Mouse (Mus musculus) midbrain, embryonic 13.5 days (tissue): ENCODE data around the gene Tlcd1. TPM values are rescaled to one million over a fixed set of nuclear protein-coding genes. Genes with fewer than 3 reads are reported as not detected.

Experiments
- ATAC-seq: fragments of 200-750 bp; cut with Nextera tagmentation; 2 replicates; pipeline ENCODE4 v1.8.0; 2017; ENCODE audit warnings: mild to moderate bottlenecking, moderate TSS enrichment, moderate library complexity
- H3K27ac ChIP-seq: fragments of 300-500 bp; sonication (generic); 2 replicates; pipeline ENCODE4 v1.5.1; 2015; ENCODE audit warnings: inconsistent platforms, mild to moderate bottlenecking, moderate library complexity
- H3K27me3 ChIP-seq: fragments of 300-500 bp; sonication (generic); 2 replicates; pipeline ENCODE4 v1.6.1; 2015; ENCODE audit warnings: mild to moderate bottlenecking, inconsistent platforms
- H3K36me3 ChIP-seq: fragments of 300-500 bp; sonication (generic); 2 replicates; pipeline ENCODE4 v1.6.1; 2015; ENCODE audit warnings: mild to moderate bottlenecking, inconsistent platforms
- H3K4me1 ChIP-seq: fragments of 300-500 bp; sonication (generic); replicated peaks from 2 replicates; pipeline ENCODE4 v1.6.1; 2015; ENCODE audit warnings: inconsistent platforms
- H3K4me2 ChIP-seq: fragments of 300-500 bp; sonication (generic); replicated peaks from 2 replicates; pipeline ENCODE4 v1.6.1; 2015; ENCODE audit warnings: moderate library complexity, mild to moderate bottlenecking, inconsistent platforms
- H3K4me3 ChIP-seq: fragments of 300-500 bp; sonication (generic); replicated peaks from 2 replicates; pipeline ENCODE4 v1.5.1; 2015; ENCODE audit warnings: mild to moderate bottlenecking, inconsistent platforms
- H3K9ac ChIP-seq: fragments of 300-500 bp; sonication (generic); replicated peaks from 2 replicates; pipeline ENCODE4 v1.6.1; 2015; ENCODE audit warnings: mild to moderate bottlenecking, inconsistent platforms
- H3K9me3 ChIP-seq: fragments of 300-500 bp; sonication (generic); 2 replicates; pipeline ENCODE4 v1.6.1; 2016; ENCODE audit warnings: mild to moderate bottlenecking, inconsistent platforms
- WGBS: fragments of 180-500 bp; shearing (Covaris S2); methylation state at CpG from one replicate; pipeline ENCODE4 v1.1.7; 2015; 5-methylcytosine and 5-hydroxymethylcytosine counted together
- microRNA-seq: library from miRNA; unstranded; fragments of <30 nt; microRNA quantifications from one replicate; pipeline ENCODE4, GENCODE M21; 2016
- polyA plus RNA-seq: library from polyadenylated mRNA; unstranded; fragments of >200 nt; fragmentation: Nextera tagmentation; extraction: Ambion mirVana; gene quantifications from 2 replicates; pipeline ENCODE4 v1.2.1, GENCODE M21; 2015

The Tlcd1 gene
- polyA plus RNA-seq, 1 experiment from 2014 or later: 5.0 TPM

DNA sequence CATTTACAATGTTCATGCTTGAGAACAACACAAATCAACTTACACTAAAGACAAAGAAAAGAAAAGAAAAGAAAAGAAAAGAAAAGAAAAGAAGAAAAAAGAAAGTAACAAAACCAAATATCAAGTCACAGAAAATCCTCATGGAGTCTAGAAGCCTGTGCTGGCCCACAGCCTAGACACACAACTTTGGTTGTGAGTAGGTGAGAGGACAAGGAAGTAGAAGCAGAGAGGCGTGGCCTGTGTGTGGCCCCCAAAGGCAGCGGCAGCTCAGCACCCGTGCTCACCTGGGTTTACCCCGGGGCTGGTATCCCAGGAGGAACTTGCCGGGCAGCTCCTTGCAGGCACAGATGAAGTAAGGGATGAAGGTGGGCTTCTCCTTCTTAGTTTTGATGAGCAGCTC is 35.0 kb downstream of the Tlcd1 start:
- H3K4me2 ChIP-seq: no peak overlapping the region
- H3K36me3 ChIP-seq: peaks cover 100% of the 10 kb centered on the region
- no peaks in the 10 kb centered on the region for H3K4me1 ChIP-seq
- no peak overlapping the region for H3K4me3 ChIP-seq
- H3K9me3 ChIP-seq: no peaks in the 10 kb centered on the region
- no peaks in the 10 kb centered on the region for H3K27me3 ChIP-seq
- ATAC-seq: no peak
- H3K27ac ChIP-seq: no peak overlapping the region
- 86% methylated on average over 5 of the region's 5 CpGs for WGBS
- no peak overlapping the region for H3K9ac ChIP-seq

DNA sequence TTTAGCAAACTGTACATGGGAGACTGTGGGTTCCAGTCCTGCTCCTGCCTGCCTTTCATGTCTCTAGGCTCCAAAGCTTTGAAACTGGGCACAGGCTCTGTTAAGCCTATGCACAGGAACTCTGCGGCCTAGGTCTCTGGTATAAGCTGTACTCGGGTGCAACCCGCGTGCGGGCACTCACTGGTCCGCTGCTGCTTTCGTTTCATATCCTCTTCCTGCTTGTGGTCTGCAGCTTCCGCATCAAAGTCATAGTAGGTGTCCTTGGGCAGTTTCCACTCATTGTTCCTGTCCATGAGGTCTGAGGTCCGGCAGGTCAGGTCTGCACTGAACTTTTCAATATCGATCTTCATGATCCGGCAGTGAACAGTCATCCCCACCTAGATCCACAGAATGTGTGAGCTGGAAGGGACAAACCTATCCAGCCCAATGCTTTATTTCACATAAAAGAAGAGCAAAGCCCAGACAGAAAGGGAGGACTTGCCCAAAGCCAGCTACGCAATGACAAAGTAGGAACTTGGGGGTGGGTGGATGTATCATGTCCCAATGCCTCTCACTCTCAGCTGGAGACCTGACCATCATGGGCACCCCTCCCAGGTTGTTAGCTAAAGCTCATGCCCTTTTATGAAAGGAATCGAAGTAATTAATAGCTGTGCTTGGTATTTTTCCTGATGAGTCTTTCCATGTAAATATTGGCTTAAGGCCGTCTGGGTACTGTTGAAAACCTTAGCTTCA is 36.7 kb downstream of the Tlcd1 start:
- 96% methylated on average over 14 of the region's 14 CpGs for whole genome bisulfite sequencing
- Histone ChIP-seq H3K36me3 (peaks cover 99% of the 10 kb centered on the region), H3K27me3 (no peaks in the 10 kb centered on the region), H3K27ac (no peak overlapping the region), H3K4me3 (no peak overlapping the region), H3K4me2 (no peak overlapping the region), H3K9me3 (no peaks in the 10 kb centered on the region), H3K9ac (no peak overlapping the region), H3K4me1 (no peaks in the 10 kb centered on the region)
- ATAC-seq: no peak

DNA sequence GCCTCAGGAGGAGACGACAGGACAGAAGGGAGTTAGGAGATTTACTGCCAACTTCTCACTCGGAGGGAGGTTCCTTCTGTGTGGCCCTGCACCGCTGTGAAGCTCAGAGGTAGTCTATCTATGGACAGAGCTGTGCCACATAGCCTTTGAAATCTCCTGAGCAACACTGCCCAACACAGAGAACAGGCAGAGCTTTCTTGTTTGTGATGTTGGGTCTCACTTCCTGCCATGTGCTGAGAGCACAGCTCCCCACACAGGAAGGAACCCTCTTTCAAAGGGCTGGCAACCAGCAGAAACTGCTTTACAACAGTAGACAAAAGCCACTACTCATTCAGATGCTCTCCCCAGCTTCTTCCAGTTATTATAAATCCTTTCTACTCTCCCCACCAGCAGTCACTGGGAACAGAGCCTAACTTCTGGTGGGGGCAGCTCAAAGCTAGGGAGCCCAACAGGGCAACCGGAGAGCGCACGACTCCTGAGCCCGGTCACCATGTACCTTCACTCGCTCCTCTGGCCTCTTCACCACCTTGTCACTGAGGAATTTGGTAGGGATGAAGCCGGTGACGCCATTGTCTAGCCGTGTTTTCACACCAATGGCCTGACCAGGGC is 39.3 kb downstream of the Tlcd1 start:
- 87% methylated on average over 11 of the region's 11 CpGs for WGBS
- no peak overlapping the region for H3K4me3 ChIP-seq
- no peak overlapping the region for H3K4me2 ChIP-seq
- no peak for ATAC-seq
- no peak overlapping the region for H3K9ac ChIP-seq
- no peaks in the 10 kb centered on the region for H3K27me3 ChIP-seq
- H3K36me3 ChIP-seq: peaks cover 99% of the 10 kb centered on the region
- no peak overlapping the region for H3K27ac ChIP-seq
- no peaks in the 10 kb centered on the region for H3K4me1 ChIP-seq
- no peaks in the 10 kb centered on the region for H3K9me3 ChIP-seq

DNA sequence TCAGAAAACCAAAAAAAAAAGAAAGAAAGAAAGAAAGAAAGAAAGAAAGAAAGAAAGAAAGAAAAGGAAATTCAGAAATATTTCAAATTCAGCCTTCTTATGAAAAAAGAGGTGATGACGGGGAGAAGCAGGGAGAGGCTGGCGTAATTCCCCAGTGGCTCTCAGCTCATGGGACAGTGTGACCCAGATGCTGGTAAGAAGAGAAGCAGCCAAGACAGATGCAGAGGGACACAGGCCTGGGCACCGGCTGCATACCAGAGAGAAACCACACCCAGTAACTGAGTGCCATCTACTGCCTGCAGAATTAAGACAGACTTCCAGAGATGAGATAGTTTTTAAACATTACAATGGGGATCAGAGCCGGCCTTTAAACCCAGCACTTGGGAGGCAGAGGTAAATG is 47.1 kb downstream of the Tlcd1 start:
- Histone ChIP-seq H3K4me1 (no peaks in the 10 kb centered on the region), H3K36me3 (peaks cover 97% of the 10 kb centered on the region), H3K9me3 (no peaks in the 10 kb centered on the region), H3K4me2 (no peak overlapping the region), H3K9ac (no peak overlapping the region), H3K27ac (no peak overlapping the region), H3K27me3 (no peaks in the 10 kb centered on the region), H3K4me3 (no peak overlapping the region)
- 95% methylated on average over 4 of the region's 4 CpGs for WGBS
- ATAC-seq: no peak

Small RNA genes lying within 50 kb of the gene (microRNA-seq; reads per million reads assigned to microRNA genes)
- not detected for gene Mir7653

Other genes with a start within 250 kb of the Tlcd1 start
- 118 TPM in 2 replicates for gene Sez6, start 245.9 kb upstream of the Tlcd1 start, polyA plus RNA-seq
- 22.7 and 22.8 TPM in 2 replicates for gene Phf12, start 194.0 kb upstream of the Tlcd1 start, polyA plus RNA-seq
- 31.6 and 32.4 TPM in 2 replicates for gene Dhrs13, start 144.4 kb upstream of the Tlcd1 start, polyA plus RNA-seq
- 66.9 and 68.4 TPM in 2 replicates for gene Flot2, start 138.8 kb upstream of the Tlcd1 start, polyA plus RNA-seq
- 32.7 and 33.8 TPM in 2 replicates for gene Eral1, start 96.3 kb upstream of the Tlcd1 start, polyA plus RNA-seq
- gene Fam222b, start 82.1 kb upstream of the Tlcd1 start, polyA plus RNA-seq: 29.3 and 30.7 TPM in 2 replicates
- 120 and 139 TPM in 2 replicates for gene Traf4, start 11.1 kb upstream of the Tlcd1 start, polyA plus RNA-seq
- 4.7 and 5.2 TPM in 2 replicates for gene Nek8, start within 50 bp of the Tlcd1 start, polyA plus RNA-seq
- gene Rpl23a, start 6.9 kb downstream of the Tlcd1 start, polyA plus RNA-seq: 934 and 937 TPM in 2 replicates
- gene Rab34, start 11.7 kb downstream of the Tlcd1 start, polyA plus RNA-seq: 42.0 and 43.4 TPM in 2 replicates
- gene Proca1, start 16.7 kb downstream of the Tlcd1 start, polyA plus RNA-seq: 0.84 and 2.2 TPM in 2 replicates
- 78.7 and 81.1 TPM in 2 replicates for gene Sdf2, start 69.0 kb downstream of the Tlcd1 start, polyA plus RNA-seq
- gene Supt6, start 69.3 kb downstream of the Tlcd1 start, polyA plus RNA-seq: 30.3 and 30.8 TPM in 2 replicates
- 60.6 and 62.3 TPM in 2 replicates for gene 2610507B11Rik, start 85.0 kb downstream of the Tlcd1 start, polyA plus RNA-seq
- gene BC030499, start 114.1 kb downstream of the Tlcd1 start, polyA plus RNA-seq: 0.28 and 0.87 TPM in 2 replicates
- 17.3 and 20.7 TPM in 2 replicates for gene Spag5, start 124.8 kb downstream of the Tlcd1 start, polyA plus RNA-seq
- gene Aldoc, start 146.3 kb downstream of the Tlcd1 start, polyA plus RNA-seq: 26.3 and 28.3 TPM in 2 replicates
- gene Pigs, start 151.7 kb downstream of the Tlcd1 start, polyA plus RNA-seq: 60.9 and 66.6 TPM in 2 replicates
- 69.1 and 75.4 TPM in 2 replicates for gene Unc119, start 166.8 kb downstream of the Tlcd1 start, polyA plus RNA-seq
- not detected in 2 replicates for gene Foxn1, start 209.8 kb downstream of the Tlcd1 start, polyA plus RNA-seq
- not detected in 2 replicates for gene Slc13a2, start 245.5 kb downstream of the Tlcd1 start, polyA plus RNA-seq